Mouse (Mus musculus) neutrophil, adult 5-6 weeks (primary cell): ENCODE measurements around the gene Prr5. TPM values are rescaled to one million over a fixed set of nuclear protein-coding genes. Genes with fewer than 3 reads are reported as not detected.

Experiments used
- ATAC-seq: fragments of 151-379, 151-347 bp; 2 replicates; pipeline ENCODE4 v1.8.0; 2017; ENCODE audit warnings: mild to moderate bottlenecking, moderate TSS enrichment; ENCODE audit not compliant: insufficient number of reproducible peaks, poor library complexity, low FRiP score, severe bottlenecking; ENCODE audit errors: extremely low read depth
- total RNA-seq: library from RNA; stranded (forward); fragments of 200-1000 nt; gene quantifications from 2 replicates; pipeline ENCODE4 v1.2.3, GENCODE M21; 2017

Gene Prr5
- total RNA-seq, 1 experiment from 2014 or later: 29.6 TPM

- no peak for ATAC-seq
Observed at GRCm38 (mm10) chr15:84672616-84673015, 3.2 kb downstream of the Prr5 start.

GRCm38 (mm10) chr15:84674329-84675067 is 5.1 kb downstream of the Prr5 start:
- ATAC-seq: no peak

DNA sequence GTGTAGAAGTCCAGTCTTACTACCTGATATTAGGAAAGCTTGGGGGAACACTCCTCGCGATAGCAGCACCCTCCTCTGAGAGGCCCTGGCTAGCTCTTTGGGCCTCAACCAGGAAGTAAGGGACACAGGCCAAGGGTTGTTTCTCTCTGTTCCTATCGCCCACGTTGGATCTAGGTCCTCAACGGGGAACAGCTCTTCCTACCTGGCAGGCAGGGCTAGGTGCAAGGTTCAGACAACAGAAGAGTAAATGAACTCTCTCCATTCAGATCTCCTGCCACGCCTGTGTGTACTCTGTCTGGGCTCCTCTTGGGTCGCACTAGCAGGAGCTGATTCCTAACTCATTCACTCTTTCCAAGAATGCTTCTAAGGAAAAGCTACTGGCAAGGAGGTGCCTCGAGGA is 5.9 kb downstream of the Prr5 start:
- ATAC-seq: no peak

DNA sequence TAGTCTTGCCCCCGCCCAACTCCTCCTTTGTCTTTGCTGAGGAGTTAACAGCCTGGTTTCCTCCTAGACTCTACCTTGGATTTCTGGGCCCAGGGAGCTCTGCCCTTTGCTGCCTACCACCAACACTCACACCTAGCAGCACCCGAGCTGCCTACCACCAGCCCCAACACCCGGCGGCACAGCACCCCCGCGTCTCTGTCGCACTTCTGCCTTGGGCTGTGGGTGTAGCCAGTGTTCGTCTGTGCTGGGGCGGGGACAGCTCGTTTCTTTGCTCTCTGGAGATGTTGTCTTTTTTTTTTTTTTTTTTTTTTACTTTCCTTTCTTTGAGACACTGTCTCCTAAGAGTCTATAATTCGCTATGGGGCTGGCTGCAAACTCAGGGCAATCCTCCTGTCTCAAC is 8.5 kb downstream of the Prr5 start:
- ATAC-seq: no peak

GRCm38 (mm10) chr15:84679090-84679489 is 9.7 kb downstream of the Prr5 start:
- 0 out of 2 replicates have a peak, but pooled peaks have one; percentile 18 for ATAC-seq

DNA sequence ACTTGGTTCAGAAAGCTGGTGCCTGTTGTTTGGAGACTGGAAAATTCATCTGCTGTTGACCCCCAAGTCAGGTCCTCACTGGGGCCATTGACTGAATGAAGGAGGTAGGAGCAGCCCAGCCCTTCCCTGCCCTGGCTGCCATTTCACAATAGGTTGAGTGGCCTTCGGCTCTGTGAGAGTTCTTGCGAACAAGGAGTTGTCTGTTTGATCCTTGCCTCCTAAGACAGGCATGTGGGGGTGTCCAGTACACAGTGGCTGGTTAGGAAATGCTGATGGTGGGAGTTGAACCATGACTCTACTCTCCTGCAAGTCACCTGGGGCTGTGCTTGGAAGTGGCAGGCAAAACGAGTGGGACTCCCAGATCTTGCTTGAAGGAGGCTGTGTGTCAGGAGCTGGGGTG is 10.4 kb downstream of the Prr5 start:
- ATAC-seq: no peak

GRCm38 (mm10) chr15:84680545-84681454 is 11.4 kb downstream of the Prr5 start:
- peak; percentile 21; the same call in 1 of the 2 replicates for ATAC-seq

- ATAC-seq: no peak
Observed at GRCm38 (mm10) chr15:84681455-84682193, 12.2 kb downstream of the Prr5 start.

GRCm38 (mm10) chr15:84682206-84682605 is 12.8 kb downstream of the Prr5 start:
- ATAC-seq: no peak

GRCm38 (mm10) chr15:84682821-84683220 is 13.4 kb downstream of the Prr5 start:
- no peak for ATAC-seq

- no peak for ATAC-seq
Observed at GRCm38 (mm10) chr15:84684520-84684919, 15.1 kb downstream of the Prr5 start.

DNA sequence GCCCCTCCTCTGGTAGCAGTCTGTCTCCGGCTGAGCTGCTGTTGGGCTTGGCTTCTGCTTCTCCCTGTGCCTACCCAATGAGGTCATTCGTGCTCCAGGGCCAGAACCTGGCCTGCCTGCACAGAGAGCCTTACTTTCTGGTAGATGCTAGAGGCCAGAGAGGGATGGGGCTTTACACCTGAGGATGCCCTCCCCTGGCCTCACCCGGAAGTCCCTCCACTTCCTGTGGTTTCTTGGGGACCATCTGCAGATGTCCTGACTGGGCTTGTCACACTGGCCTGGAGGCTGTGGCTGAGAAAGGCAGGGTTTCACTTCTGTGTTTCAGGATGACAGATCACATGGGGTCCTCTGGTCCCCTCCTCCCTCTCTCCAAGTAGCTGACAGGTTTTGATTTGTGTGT is 16.0 kb downstream of the Prr5 start:
- ATAC-seq: peak; percentile 79

- no peak for ATAC-seq
Observed at GRCm38 (mm10) chr15:84687904-84688303, 18.5 kb downstream of the Prr5 start.

DNA sequence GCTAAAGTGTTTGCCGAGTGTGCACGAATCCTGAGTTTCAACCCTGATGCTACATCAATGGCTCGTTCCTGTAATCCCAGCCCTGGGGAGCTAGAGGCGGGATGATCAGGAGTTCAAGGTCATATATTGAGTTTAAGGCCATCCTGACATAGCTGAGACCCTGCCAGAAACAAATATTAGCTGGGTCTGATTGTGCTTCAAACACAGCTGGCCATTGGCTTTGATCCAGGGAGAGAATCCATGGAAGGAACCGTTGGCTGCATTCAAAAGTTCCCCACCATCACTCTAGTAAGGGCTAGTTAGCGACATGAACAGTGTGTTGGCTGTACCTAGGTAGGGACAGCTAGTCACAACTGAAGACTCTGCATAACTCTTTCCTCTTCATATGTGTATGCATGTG is 19.9 kb downstream of the Prr5 start:
- no peak for ATAC-seq

GRCm38 (mm10) chr15:84691513-84691912 is 22.1 kb downstream of the Prr5 start:
- no peak for ATAC-seq

DNA sequence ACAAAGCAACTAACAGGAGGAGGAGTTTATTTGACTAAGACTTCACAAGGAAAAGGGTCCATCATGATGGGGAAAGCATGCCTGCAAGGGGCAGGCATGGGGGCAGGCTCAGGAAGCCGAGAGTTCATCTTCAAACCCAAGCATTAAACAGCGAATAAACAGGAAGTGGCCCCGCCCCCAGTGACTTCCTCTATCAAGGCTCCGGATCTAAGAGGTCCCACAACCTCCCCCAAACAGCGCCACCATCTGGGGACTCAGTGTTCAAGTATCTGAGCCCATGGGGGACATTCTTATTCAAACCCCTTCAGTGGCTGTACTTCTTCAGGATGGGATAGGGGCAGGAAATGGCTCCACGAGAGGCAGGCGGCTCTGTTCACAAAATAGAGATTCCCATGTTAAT is 23.2 kb downstream of the Prr5 start:
- ATAC-seq: no peak

DNA sequence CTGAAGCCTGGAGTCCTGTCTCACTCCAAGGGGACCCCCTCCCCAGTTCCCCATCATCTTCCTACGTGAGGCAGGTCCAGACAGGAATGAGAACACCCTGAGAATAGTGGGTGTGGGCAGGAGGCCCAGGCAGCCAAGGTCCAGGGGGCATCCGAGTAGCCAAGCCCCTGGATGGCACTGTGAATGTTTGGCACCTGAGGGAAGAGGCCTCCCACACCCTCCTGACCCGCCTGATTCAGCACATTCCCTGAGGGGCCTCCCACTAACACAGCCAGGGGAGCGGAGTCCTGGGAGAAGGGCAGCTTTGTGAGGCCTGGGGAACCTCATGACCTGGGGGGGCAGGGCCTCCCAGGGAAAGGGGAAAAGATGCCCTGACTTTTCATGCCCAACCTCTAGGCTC is 26.6 kb downstream of the Prr5 start:
- no peak for ATAC-seq

GRCm38 (mm10) chr15:84697611-84698011 is 28.2 kb downstream of the Prr5 start:
- no peak for ATAC-seq

- ATAC-seq: no peak
Observed at GRCm38 (mm10) chr15:84698189-84698588, 28.8 kb downstream of the Prr5 start.
